Mouse (Mus musculus) lung, embryonic 14.5 days (tissue): ENCODE measurements around the gene Zfp773. TPM values are rescaled to one million over a fixed set of nuclear protein-coding genes. Genes with fewer than 3 reads are reported as not detected.
A peak's percentile ranks its signal among the peaks of the same experiment; 100 is the strongest.
"Not testable (repeated sequence)": the region's sequence is repeated elsewhere in the genome, so short reads cannot be mapped to it uniquely, and the experiment has no call there.

Experiments
- ATAC-seq: fragments of 200-750 bp; cut with Nextera tagmentation; 2 replicates; pipeline ENCODE4 v1.8.0; 2017; ENCODE audit warnings: mild to moderate bottlenecking, moderate TSS enrichment, moderate library complexity; ENCODE audit not compliant: insufficient read depth
- DNase-seq: peaks from one replicate; pipeline ENCODE4 v3.0.0-alpha.2; 2015
- H3K27ac ChIP-seq: fragments of 300-500 bp; sonication (generic); 2 replicates; pipeline ENCODE4 v1.5.1; 2014; ENCODE audit warnings: low read depth, mild to moderate bottlenecking, moderate library complexity
- H3K27me3 ChIP-seq: fragments of 300-500 bp; sonication (generic); 2 replicates; pipeline ENCODE4 v1.6.1; 2014; ENCODE audit warnings: low read length, control low read depth; ENCODE audit not compliant: insufficient read depth
- H3K36me3 ChIP-seq: fragments of 300-500 bp; sonication (generic); 2 replicates; pipeline ENCODE4 v1.6.1; 2014; ENCODE audit warnings: control low read depth; ENCODE audit not compliant: insufficient read depth
- H3K4me1 ChIP-seq: fragments of 300-500 bp; sonication (generic); 2 replicates; pipeline ENCODE4 v1.6.1; 2014; ENCODE audit warnings: antibody characterized with exemption, control low read depth; ENCODE audit not compliant: insufficient read depth
- H3K4me2 ChIP-seq: fragments of 300-500 bp; sonication (generic); 2 replicates; pipeline ENCODE4 v1.6.1; 2014; ENCODE audit warnings: mild to moderate bottlenecking
- H3K4me3 ChIP-seq: fragments of 300-500 bp; sonication (generic); 2 replicates; pipeline ENCODE4 v1.5.1; 2014; ENCODE audit warnings: low read depth, low read length
- H3K9ac ChIP-seq: fragments of 300-500 bp; sonication (generic); 2 replicates; pipeline ENCODE4 v1.6.1; 2014
- H3K9me3 ChIP-seq: fragments of 300-500 bp; sonication (generic); 2 replicates; pipeline ENCODE4 v1.6.1; 2016; ENCODE audit warnings: low read depth, low read length, control low read depth
- CTCF ChIP-seq: IDR thresholded peaks from 2 replicates; pipeline ENCODE4 v1.5.1; 2016; ENCODE audit warnings: antibody characterized with exemption, low read depth
- WGBS: fragments of 180-500 bp; shearing (Covaris S2); extraction: QIAGEN DNeasy Blood & Tissue Kit; methylation state at CpG from one replicate; pipeline ENCODE4 v1.1.7; 2014; 5-methylcytosine and 5-hydroxymethylcytosine counted together
- polyA plus RNA-seq: library from polyadenylated mRNA; unstranded; fragments of >200 nt; fragmentation: Nextera tagmentation; extraction: Ambion mirVana; gene quantifications from 2 replicates; pipeline ENCODE4 v1.2.1, GENCODE M21; 2014

The Zfp773 gene
- polyA plus RNA-seq = 1.4 and 1.5 TPM in 2 replicates

GRCm38 (mm10) chr7:7136379-7136866 lies at the start of gene Zfp773:
Gene Zfp773 (minus strand): TSS chr7:7136755.
- ATAC-seq (peak; percentile 99), DNase-seq (peak; percentile 81)
- no peaks in the 10 kb centered on the region for H3K4me1 ChIP-seq
- no peaks in the 10 kb centered on the region for H3K36me3 ChIP-seq
- peak; percentile 58 for TF ChIP-seq CTCF
- H3K9me3 ChIP-seq = no peaks in the 10 kb centered on the region
- no peaks in the 10 kb centered on the region for H3K27me3 ChIP-seq
- H3K27ac ChIP-seq = no peak within 1 kb of the TSS
- peak within 1 kb of the TSS; percentile 41 for H3K9ac ChIP-seq
- 9% methylated on average over 16 of the region's 16 CpGs for WGBS
- H3K4me3 ChIP-seq = peak within 1 kb of the TSS; percentile 37
- peak within 1 kb of the TSS; percentile 53 for H3K4me2 ChIP-seq

GRCm38 (mm10) chr7:7185897-7186296 lies 49.3 kb upstream of the Zfp773 start:
- no peaks in the 10 kb centered on the region for H3K27me3 ChIP-seq
- no peak for TF ChIP-seq CTCF
- ATAC-seq (no peak), DNase-seq (no peak)
- H3K36me3 ChIP-seq = peaks cover 18% of the 10 kb centered on the region; the same call in 1 of the 2 replicates
- H3K4me1 ChIP-seq = no peaks in the 10 kb centered on the region
- no peak overlapping the region for H3K9ac ChIP-seq
- no peak overlapping the region for H3K4me2 ChIP-seq
- H3K9me3 ChIP-seq = no peaks in the 10 kb centered on the region
- no peak overlapping the region for H3K4me3 ChIP-seq
- H3K27ac ChIP-seq = no peak overlapping the region
- 84% methylated on average over 1 of the region's 1 CpGs for WGBS

GRCm38 (mm10) chr7:7171227-7172147 lies 34.9 kb upstream of the Zfp773 start, which contains the start of gene Zfp418:
Gene Zfp418 (plus strand): TSS chr7:7171330.
- Histone ChIP-seq H3K9me3 (no peaks in the 10 kb centered on the region), H3K27ac (peak within 1 kb of the TSS; percentile 64), H3K4me1 (no peaks in the 10 kb centered on the region), H3K9ac (peak within 1 kb of the TSS; percentile 65), H3K27me3 (no peaks in the 10 kb centered on the region), H3K4me2 (peak within 1 kb of the TSS; percentile 76), H3K4me3 (peak within 1 kb of the TSS; percentile 66), H3K36me3 (peaks cover 12% of the 10 kb centered on the region; the same call in 1 of the 2 replicates)
- DNase-seq (peak; percentile 87), ATAC-seq (peak; percentile 97)
- 1% methylated on average over 26 of the region's 26 CpGs for WGBS
- 0 out of 2 replicates have a peak, but pooled peaks have one; percentile 19 for TF ChIP-seq CTCF

GRCm38 (mm10) chr7:7145991-7146608 lies 9.5 kb upstream of the Zfp773 start:
- Histone ChIP-seq H3K9ac (no peak overlapping the region), H3K9me3 (no peaks in the 10 kb centered on the region), H3K4me3 (no peak overlapping the region), H3K27ac (no peak overlapping the region), H3K27me3 (no peaks in the 10 kb centered on the region), H3K36me3 (no peaks in the 10 kb centered on the region), H3K4me1 (no peaks in the 10 kb centered on the region), H3K4me2 (no peak overlapping the region)
- ATAC-seq (no peak), DNase-seq (no peak)
- no peak for TF ChIP-seq CTCF
- 86% methylated on average over 15 of the region's 15 CpGs for WGBS

- Histone ChIP-seq H3K36me3 (no peaks in the 10 kb centered on the region), H3K4me1 (no peaks in the 10 kb centered on the region), H3K4me2 (no peak overlapping the region), H3K27me3 (no peaks in the 10 kb centered on the region), H3K4me3 (no peak overlapping the region), H3K27ac (no peak overlapping the region), H3K9me3 (no peaks in the 10 kb centered on the region), H3K9ac (no peak overlapping the region)
- no peak for DNase-seq
- 83% methylated on average over 1 of the region's 1 CpGs for WGBS
- ATAC-seq = no peak
- no peak for TF ChIP-seq CTCF
Measured at GRCm38 (mm10) chr7:7144215-7144614, 7.7 kb upstream of the Zfp773 start.

GRCm38 (mm10) chr7:7132751-7133150 lies 3.8 kb downstream of the Zfp773 start:
- Histone ChIP-seq H3K36me3 (no peaks in the 10 kb centered on the region), H3K4me1 (no peaks in the 10 kb centered on the region), H3K27me3 (no peaks in the 10 kb centered on the region), H3K9ac (no peak overlapping the region), H3K4me2 (no peak overlapping the region), H3K4me3 (no peak overlapping the region), H3K9me3 (no peaks in the 10 kb centered on the region), H3K27ac (no peak overlapping the region)
- ATAC-seq = no peak
- WGBS = 75% methylated on average over 8 of the region's 8 CpGs
- no peak for TF ChIP-seq CTCF
- no peak for DNase-seq

GRCm38 (mm10) chr7:7130491-7131124 lies 5.9 kb downstream of the Zfp773 start:
- H3K36me3 ChIP-seq, H3K9ac ChIP-seq, DNase-seq, H3K4me3 ChIP-seq, H3K27ac ChIP-seq, H3K9me3 ChIP-seq, H3K27me3 ChIP-seq, ATAC-seq, H3K4me1 ChIP-seq, H3K4me2 ChIP-seq: not testable (repeated sequence)
- WGBS = 91% methylated on average over 14 of the region's 15 CpGs
